Mouse (Mus musculus): ENCODE data around the gene Btd.

Gene Btd

GRCm38 (mm10) chr14:31696985-31697303, 56.1 kb downstream of the Btd start:
- in situ Hi-C loops (cut with MseI, MboI): no loop called here

GRCm38 (mm10) chr14:31697346-31697745, 56.5 kb downstream of the Btd start:
- in situ Hi-C loops (cut with MseI, MboI): no loop called here

DNA sequence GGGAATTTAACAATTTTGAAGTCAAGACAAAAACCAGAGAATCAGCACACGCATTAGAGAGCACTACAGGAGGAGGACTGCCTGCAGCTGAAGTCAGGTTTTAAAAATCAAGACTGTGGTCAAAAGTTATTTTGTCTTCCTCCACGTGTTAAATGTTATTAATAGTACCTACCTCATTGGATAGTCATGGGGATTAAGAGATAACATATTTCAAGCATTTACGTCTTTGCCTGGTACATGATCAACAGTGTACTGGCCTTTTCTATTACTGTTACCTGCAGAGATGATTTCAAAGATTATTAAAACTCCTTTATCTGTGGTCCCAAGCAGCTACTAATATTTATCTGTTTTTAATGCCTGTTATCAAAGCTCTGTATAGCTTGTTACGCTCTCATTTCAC, 56.9 kb downstream of the Btd start:
- in situ Hi-C loops (cut with MseI, MboI): no loop called here

DNA sequence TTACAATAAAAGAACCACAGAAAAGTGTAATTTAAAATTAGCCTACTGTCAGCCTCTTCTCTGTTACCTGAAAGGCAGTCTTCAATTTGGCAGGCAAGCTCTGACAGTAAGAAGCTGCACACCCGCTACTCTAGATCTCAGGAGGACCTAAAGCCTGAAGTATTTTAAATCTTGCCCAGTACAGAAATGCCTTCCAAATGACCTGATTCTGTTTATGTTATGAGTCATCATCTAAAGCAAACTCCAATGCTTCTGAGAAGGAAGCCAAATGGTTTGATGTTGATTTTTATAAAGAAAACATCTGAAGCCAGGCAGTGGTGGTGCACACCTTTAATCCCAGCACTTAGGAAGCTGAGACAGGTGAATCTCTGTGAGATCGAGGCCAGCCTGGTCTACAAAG, 59.5 kb downstream of the Btd start:
- in situ Hi-C loops (cut with MseI, MboI): no loop called here

DNA sequence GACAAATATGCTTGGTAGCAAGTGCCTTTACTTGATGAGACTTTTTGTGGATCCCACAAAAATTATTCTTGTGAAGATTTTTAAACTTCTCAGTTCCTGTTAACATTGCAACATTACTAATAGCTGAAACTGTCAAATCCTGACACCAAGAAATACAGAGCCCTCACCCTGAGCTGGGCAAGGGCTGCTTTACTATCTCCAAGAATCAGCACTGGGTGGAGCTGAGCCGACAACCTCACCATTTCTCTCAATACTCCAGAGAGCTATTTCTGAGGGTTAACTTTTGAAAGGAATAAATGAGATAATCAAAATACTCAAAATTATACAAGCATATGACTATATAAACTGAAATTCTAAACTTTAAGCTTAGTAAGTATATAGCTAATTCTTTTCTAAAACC, 68.5 kb downstream of the Btd start:
- in situ Hi-C loops (cut with MseI, MboI): no loop called here

DNA sequence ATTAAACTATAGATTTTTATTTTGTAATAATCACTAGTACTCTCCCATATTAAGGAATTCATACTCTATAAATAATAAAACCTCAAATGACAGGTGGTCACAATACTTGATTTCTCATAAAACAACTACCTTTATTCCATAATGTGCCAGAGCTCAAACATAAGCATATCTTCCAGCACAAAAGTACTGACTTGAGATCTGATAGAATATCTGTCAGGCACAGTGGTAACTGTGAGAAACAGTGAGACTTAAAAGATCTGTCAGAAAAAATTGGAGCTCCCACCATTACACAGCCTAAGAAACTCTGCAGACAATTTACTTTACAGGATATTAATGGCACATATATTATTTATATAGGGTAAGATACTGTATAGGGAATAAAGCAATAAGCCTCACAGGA, 74.8 kb downstream of the Btd start:
- in situ Hi-C loops (cut with MseI, MboI): no loop called here

DNA sequence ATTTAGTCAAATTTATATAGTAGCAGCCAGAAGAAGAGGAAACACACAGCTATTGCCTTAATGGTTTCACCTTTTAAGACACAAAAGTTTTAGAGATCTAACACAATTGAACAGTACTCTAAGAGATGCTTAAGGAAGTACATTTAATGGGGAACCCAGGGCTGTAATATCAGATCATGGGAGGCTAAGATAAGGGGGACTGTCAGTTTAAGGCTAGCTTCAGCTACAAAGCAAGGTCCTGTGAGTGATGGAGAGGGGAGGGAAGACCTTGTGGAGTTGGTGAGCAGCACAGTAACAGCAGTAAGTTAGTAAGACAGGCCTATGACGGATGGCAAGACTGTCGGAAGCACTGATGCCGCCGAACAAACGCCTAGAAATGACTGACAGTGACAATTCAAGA, 76.5 kb downstream of the Btd start:
- in situ Hi-C loops (cut with MseI, MboI): no loop called here
